Mouse (Mus musculus) ZHBTc4 (cell line): ENCODE measurements at regions not wholly inside any gene's neighbourhood (a gene's known extent, or its start where the extent isn't known, plus 50 kb on each side); places are given as distances from the start of the nearest gene placed in this dataset.

Source experiments
- DNase-seq: peaks from one replicate; pipeline ENCODE4 v3.0.0-alpha.2; 2011; ENCODE audit warnings: low read depth, low spot score

DNA sequence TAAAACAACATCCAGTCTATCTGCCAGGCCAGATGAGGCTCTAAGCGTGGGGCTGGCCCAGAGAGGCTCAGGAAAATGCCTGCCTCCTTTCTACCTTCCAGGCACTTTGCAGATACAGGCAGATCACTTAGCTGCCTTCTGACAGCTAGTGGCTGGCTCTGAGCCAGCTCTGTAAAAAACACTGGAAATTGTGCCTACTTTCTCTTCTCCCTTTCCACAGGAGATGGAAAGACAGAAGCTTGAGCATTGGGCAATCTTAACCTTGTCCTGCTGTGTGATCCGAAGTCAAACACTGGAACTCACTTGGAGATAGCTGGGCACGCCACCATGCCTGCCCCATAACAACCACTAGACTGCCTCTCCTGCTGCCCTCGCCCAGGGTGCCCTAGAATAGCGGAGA is 93.0 kb upstream of the Zmiz1 start:
- DNase-seq = no peak

DNA sequence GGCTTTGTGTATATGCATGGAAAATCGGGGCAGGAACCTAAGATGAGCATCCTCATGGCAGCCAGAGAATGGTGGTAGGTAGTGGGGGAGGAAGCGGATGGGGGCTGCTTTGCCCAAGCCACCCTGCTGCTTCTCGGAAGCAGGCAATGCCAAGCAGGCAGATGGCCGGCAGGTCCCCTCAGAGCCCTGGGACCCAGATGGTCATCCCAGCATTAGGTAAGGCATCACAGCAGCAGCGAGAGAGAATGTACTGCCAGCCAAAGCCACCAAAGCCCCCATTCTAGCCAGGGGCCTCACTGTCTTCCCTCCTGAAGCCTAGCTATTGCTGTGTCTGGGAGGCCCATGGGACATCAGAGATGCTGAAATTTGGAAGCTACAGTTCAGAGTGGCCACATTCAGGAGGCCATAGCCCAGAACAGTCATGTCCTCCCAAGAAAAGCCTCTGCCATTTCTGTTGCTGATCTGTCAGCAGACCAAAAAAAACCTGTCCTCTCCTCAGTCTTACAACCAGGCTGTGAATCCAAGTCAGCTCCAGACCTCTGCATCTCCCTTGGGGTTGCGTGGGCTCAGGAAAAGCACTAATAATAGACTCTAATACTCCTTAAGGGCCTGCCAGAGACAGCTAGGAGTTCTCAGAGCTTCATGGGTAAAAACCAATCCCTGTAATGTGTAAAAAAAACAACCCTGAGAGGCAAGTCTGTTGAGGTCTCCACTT is 88.5 kb upstream of the Zmiz1 start:
- no peak for DNase-seq

GRCm38 (mm10) chr14:25371021-25371400 is 88.0 kb upstream of the Zmiz1 start:
- DNase-seq = no peak

DNA sequence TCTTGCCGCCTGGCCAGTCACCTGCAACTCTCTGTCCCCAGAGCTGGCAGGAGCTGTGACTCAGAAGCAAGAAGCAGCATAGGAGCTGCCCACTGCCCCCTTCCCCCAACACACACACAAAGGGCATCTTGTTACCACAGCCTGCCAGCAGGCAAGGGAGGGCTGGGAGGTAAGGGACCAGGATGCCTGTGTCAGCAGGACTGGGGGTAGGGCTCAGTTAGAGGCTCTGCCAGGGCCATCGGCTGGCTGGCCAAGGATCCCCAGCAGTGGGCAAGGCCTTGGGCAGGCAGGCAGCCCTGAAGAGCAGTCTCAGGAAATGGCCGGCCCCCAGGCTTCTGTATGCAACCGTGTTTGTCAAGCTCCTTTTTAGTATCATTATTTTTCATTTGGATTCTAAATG is 87.3 kb upstream of the Zmiz1 start:
- DNase-seq = no peak

- no peak for DNase-seq
Observed at GRCm38 (mm10) chr14:25372581-25372980, 86.4 kb upstream of the Zmiz1 start.

DNA sequence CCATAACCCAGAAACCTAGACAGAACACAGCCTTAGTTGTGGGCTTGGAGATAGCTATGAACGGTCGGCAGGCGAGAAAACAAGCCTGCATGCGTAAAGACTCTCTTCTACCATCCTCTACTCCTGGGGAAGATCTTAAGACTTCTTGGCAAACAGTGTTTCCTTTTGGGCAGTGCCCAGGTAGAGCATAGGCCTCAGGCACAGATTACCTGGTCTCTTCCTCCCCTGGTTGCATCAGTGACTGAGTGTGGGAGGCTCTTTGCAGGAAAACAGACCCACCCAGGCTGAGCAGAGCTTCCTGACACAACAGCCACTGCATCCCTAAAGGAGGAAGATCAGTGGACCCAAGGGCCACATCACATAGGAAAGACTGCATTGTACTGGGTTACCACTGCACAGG is 85.8 kb upstream of the Zmiz1 start:
- no peak for DNase-seq

GRCm38 (mm10) chr14:25375001-25375400 is 84.0 kb upstream of the Zmiz1 start:
- no peak for DNase-seq

DNA sequence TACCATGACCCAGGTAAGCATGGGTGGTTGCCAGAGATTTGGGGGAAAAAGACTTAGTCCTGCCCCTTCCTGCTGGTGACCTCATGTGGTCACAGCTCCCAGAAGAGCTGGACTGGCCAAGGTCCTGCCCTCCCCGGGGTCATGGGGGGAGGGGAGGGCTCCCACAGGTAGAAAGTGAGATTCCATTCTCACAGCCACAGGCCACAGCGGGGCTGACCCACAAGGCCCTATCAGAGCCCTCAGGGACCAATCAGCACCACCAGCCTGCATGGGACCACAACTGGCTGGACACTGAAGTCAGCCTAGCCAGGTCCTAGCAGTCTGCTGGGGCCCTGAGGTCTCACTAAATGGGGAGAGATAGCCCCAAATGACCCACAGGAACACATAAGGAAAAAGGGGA is 81.9 kb upstream of the Zmiz1 start:
- DNase-seq = no peak

DNA sequence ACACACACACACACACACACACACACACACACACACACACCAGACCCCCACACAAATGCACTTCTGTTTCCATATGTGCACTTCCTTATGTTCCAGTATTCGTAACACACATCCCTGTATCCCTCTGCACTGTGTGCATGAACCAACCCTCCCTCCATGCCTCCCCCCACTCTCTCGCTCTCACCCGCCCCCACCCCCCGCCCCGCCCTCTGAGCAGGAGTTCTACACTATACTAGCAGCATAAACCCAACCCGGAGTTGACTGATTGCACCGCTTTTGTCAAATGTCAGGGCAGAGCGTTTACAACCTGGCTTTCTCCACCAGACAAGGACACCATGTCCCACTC is 81.5 kb upstream of the Zmiz1 start:
- DNase-seq = no peak

- DNase-seq = peak; percentile 93
Observed at GRCm38 (mm10) chr14:25377900-25378716, 80.9 kb upstream of the Zmiz1 start.

DNA sequence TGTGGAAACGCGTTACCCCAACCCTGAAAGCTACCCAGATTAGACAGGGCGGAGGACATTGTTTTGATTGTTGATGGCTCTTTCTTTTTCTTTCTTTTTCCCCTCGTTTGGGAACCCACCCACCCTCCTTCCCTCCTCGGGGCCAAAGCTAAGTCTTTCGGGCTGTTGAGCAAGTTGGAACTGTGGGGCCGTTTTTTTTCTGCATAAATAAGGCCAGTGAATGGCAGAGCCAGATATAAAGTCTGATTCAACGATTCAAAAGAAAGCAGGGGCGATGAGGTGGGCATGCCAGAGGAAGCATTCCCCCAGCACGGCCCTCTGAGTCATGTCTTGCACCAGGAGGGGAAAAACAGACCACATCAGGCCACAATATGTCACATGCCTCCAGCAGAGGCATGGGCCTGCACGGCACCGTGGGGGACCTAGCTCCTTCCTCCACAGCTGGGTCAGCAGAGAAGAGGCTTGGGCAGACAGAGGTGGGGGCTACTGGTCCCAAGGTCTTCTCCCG is 80.2 kb upstream of the Zmiz1 start:
- no peak for DNase-seq

DNA sequence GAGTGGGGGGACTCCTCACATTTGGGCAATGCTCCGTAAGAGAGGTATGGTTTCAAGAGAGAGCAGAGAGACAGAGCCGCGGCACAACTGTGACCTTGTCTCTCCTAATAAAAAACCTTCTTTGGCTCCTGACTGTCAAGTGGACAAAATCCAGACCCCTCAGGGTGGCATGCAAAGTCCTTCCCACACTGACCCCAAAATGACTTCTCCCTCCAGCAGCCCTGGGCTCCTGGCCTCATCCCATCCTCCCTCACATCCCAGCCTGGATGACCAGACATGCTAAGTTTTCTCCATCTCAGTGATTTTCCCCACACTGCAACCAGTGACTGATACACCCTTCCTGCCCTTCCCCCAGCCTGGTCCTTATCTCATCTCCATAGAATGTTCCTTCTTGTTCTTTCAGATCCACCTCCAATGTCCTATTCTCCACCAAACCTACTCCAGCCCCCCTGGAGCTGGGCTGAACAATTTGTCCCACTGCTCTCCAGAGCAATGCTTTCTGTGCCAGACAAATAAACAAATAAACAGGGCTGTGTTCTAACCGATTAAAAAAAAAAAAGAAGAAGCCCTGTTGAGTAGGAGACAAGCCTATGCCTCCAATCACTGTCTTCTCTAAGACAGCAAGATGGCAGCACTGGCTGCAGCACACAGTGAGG is 75.7 kb upstream of the Zmiz1 start:
- no peak for DNase-seq

DNA sequence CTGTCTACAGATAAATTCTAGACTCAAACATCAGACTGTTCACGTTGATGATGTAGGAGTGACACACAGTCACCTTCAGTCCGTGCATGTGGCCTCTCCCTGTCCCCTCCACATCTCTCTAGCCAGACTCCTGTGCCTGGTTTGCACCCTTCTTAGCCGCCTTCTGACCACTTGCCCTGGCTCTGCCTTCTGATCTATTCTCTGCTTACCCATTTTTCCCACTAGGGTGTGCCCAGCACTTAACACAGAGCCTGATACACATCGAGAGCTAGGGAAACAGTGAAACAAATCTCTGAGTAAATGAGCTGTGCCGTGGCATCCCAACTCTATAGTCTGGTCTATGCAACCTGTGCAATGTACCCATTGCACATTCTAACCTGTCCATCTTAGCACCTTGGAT is 73.3 kb upstream of the Zmiz1 start:
- DNase-seq = no peak

DNA sequence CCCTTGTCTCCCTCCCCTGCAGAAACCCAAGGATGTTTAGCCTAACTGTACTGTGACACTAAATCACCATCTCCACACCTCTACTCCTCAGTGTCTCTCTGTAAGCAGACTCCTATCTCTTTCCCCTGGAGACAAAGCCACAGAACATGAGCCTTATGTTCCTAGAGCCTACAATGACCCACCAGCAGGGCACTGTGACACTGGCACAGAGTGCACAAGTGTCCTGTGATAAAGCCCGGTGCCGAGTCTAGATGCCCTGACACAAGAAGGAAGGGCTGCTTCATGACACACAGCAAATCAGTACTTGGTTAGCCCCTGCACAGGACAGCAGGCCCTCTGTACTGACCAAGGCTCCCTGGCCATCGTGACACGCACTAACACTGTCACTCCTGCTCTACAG is 71.2 kb upstream of the Zmiz1 start:
- no peak for DNase-seq

GRCm38 (mm10) chr14:25389314-25389713 is 69.7 kb upstream of the Zmiz1 start:
- DNase-seq = peak; percentile 30

DNA sequence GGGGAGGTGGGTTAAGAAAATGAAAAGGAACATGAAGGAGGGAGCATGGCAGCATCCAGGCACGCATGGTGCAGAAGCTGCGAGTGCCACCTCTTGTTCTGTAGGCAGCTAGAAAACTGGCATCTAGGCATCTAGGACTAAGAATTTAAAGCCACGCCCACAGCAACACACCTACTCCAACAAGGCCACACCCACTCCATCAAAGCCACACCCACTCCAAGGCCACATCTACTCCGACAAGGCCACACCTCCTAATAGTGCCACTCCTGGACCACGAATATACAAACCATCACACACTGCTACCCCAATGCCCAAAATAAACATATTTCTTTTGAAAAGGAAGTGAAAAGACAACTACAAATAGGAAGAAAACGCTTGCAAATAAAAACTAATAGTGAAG is 66.6 kb upstream of the Zmiz1 start:
- DNase-seq = peak; percentile 85

GRCm38 (mm10) chr14:25392940-25393339 is 66.0 kb upstream of the Zmiz1 start:
- no peak for DNase-seq

GRCm38 (mm10) chr14:25394931-25395330 is 64.1 kb upstream of the Zmiz1 start:
- no peak for DNase-seq

GRCm38 (mm10) chr14:25396990-25397531 is 61.9 kb upstream of the Zmiz1 start:
- peak; percentile 79 for DNase-seq

- no peak for DNase-seq
Observed at GRCm38 (mm10) chr14:25397751-25398150, 61.2 kb upstream of the Zmiz1 start.

- no peak for DNase-seq
Observed at GRCm38 (mm10) chr14:25398745-25399144, 60.2 kb upstream of the Zmiz1 start.

GRCm38 (mm10) chr14:25399286-25399685 is 59.7 kb upstream of the Zmiz1 start:
- no peak for DNase-seq
